Mouse (Mus musculus) heart, embryonic 11.5 days (tissue): ENCODE results near the gene Fam186a. TPM values are rescaled to one million over a fixed set of nuclear protein-coding genes. Genes with fewer than 3 reads are reported as not detected.
"Not testable (repeated sequence)": the region's sequence is repeated elsewhere in the genome, so short reads cannot be mapped to it uniquely, and the experiment has no call there.

ENCODE experiments used
- ATAC-seq: fragments of 200-750 bp; cut with Nextera tagmentation; replicated peaks from 2 replicates; pipeline ENCODE4 v1.8.0; 2017; ENCODE audit warnings: moderate library complexity; ENCODE audit not compliant: insufficient number of reproducible peaks, low FRiP score, low TSS enrichment
- H3K27ac ChIP-seq: fragments of 300-500 bp; sonication (generic); 2 replicates; pipeline ENCODE4 v1.5.1; 2014; ENCODE audit warnings: mild to moderate bottlenecking, low read depth, low read length
- H3K27me3 ChIP-seq: fragments of 300-500 bp; sonication (generic); 2 replicates; pipeline ENCODE4 v1.6.1; 2014; ENCODE audit warnings: mild to moderate bottlenecking, low read length, mixed read lengths; ENCODE audit not compliant: control insufficient read depth, insufficient read depth
- H3K36me3 ChIP-seq: fragments of 300-500 bp; sonication (generic); 2 replicates; pipeline ENCODE4 v1.6.1; 2014; ENCODE audit warnings: mild to moderate bottlenecking, low read length, moderate library complexity, mixed read lengths; ENCODE audit not compliant: control insufficient read depth, insufficient read depth
- H3K4me1 ChIP-seq: fragments of 300-500 bp; sonication (generic); 2 replicates; pipeline ENCODE4 v1.6.1; 2014; ENCODE audit warnings: low read length; ENCODE audit not compliant: control insufficient read depth, insufficient read depth
- H3K4me2 ChIP-seq: fragments of 300-500 bp; sonication (generic); 2 replicates; pipeline ENCODE4 v1.6.1; 2014; ENCODE audit warnings: mild to moderate bottlenecking, moderate library complexity
- H3K4me3 ChIP-seq: fragments of 300-500 bp; sonication (generic); 2 replicates; pipeline ENCODE4 v1.5.1; 2014; ENCODE audit warnings: low read depth, low read length
- H3K9ac ChIP-seq: fragments of 300-500 bp; sonication (generic); 2 replicates; pipeline ENCODE4 v1.6.1; 2014; ENCODE audit warnings: mild to moderate bottlenecking, low read depth, low read length, moderate library complexity
- H3K9me3 ChIP-seq: fragments of 300-500 bp; sonication (generic); replicated peaks from 2 replicates; pipeline ENCODE4 v1.6.1; 2016; ENCODE audit warnings: low read length; ENCODE audit not compliant: control insufficient read depth
- WGBS: fragments of 180-500 bp; shearing (Covaris S2); extraction: QIAGEN DNeasy Blood & Tissue Kit; methylation state at CpG from one replicate; pipeline ENCODE4 v1.1.7; 2014; ENCODE audit not compliant: insufficient replicate concordance; 5-methylcytosine and 5-hydroxymethylcytosine counted together
- polyA plus RNA-seq: library from polyadenylated mRNA; unstranded; fragments of >200 nt; fragmentation: Nextera tagmentation; extraction: Ambion mirVana; gene quantifications from 2 replicates; pipeline ENCODE4 v1.2.1, GENCODE M21; 2014

Gene Fam186a
- polyA plus RNA-seq, 1 experiment from 2014 or later, result 0.01 TPM

GRCm38 (mm10) chr15:99911785-99912184, 55.1 kb downstream of the Fam186a start:
- Histone ChIP-seq H3K27me3 (no peaks in the 10 kb centered on the region), H3K36me3 (no peaks in the 10 kb centered on the region), H3K27ac (no peak overlapping the region), H3K9ac (no peak overlapping the region), H3K4me1 (no peaks in the 10 kb centered on the region), H3K9me3 (no peaks in the 10 kb centered on the region), H3K4me2 (no peak overlapping the region), H3K4me3 (no peak overlapping the region)
- WGBS, result 93% methylated on average over 4 of the region's 4 CpGs
- no peak for ATAC-seq

GRCm38 (mm10) chr15:99909339-99909996, 57.4 kb downstream of the Fam186a start:
- H3K9me3 ChIP-seq, H3K4me2 ChIP-seq, H3K9ac ChIP-seq, H3K27ac ChIP-seq, H3K4me3 ChIP-seq, ATAC-seq, H3K4me1 ChIP-seq, H3K27me3 ChIP-seq, H3K36me3 ChIP-seq: not testable (repeated sequence)
- WGBS, result 39% methylated on average over 14 of the region's 14 CpGs

GRCm38 (mm10) chr15:99907514-99907913, 59.3 kb downstream of the Fam186a start:
- H3K4me1 ChIP-seq, result no peaks in the 10 kb centered on the region
- no peak for ATAC-seq
- no peak overlapping the region for H3K4me2 ChIP-seq
- 0 out of 2 replicates have a peak, but pooled peaks cover 2% of the 10 kb centered on the region for H3K27me3 ChIP-seq
- H3K9ac ChIP-seq, result no peak overlapping the region
- WGBS, result 58% methylated on average over 1 of the region's 1 CpGs
- no peak overlapping the region for H3K4me3 ChIP-seq
- H3K27ac ChIP-seq, result no peak overlapping the region
- no peaks in the 10 kb centered on the region for H3K36me3 ChIP-seq
- no peaks in the 10 kb centered on the region for H3K9me3 ChIP-seq

GRCm38 (mm10) chr15:99907041-99907440, 59.8 kb downstream of the Fam186a start:
- no peak for ATAC-seq
- WGBS, result 72% methylated on average over 4 of the region's 4 CpGs
- Histone ChIP-seq H3K27ac (no peak overlapping the region), H3K27me3 (0 out of 2 replicates have a peak, but pooled peaks cover 2% of the 10 kb centered on the region), H3K4me2 (no peak overlapping the region), H3K36me3 (no peaks in the 10 kb centered on the region), H3K4me3 (no peak overlapping the region), H3K4me1 (no peaks in the 10 kb centered on the region), H3K9me3 (no peaks in the 10 kb centered on the region), H3K9ac (no peak overlapping the region)

GRCm38 (mm10) chr15:99904841-99905240, 62.0 kb downstream of the Fam186a start:
- no peak for ATAC-seq
- Histone ChIP-seq H3K4me1 (no peaks in the 10 kb centered on the region), H3K9me3 (no peaks in the 10 kb centered on the region), H3K36me3 (no peaks in the 10 kb centered on the region), H3K9ac (no peak overlapping the region), H3K4me2 (no peak overlapping the region), H3K27me3 (0 out of 2 replicates have a peak, but pooled peaks cover 2% of the 10 kb centered on the region), H3K4me3 (no peak overlapping the region), H3K27ac (no peak overlapping the region)
- WGBS, result 83% methylated on average over 9 of the region's 9 CpGs

- no peaks in the 10 kb centered on the region for H3K36me3 ChIP-seq
- no peak overlapping the region for H3K27ac ChIP-seq
- H3K4me3 ChIP-seq, result no peak overlapping the region
- H3K27me3 ChIP-seq, result 0 out of 2 replicates have a peak, but pooled peaks cover 2% of the 10 kb centered on the region
- H3K9me3 ChIP-seq, result no peaks in the 10 kb centered on the region
- 6% methylated on average over 4 of the region's 4 CpGs for WGBS
- ATAC-seq, result no peak
- no peaks in the 10 kb centered on the region for H3K4me1 ChIP-seq
- H3K4me2 ChIP-seq, result no peak overlapping the region
- H3K9ac ChIP-seq, result no peak overlapping the region
Measured at GRCm38 (mm10) chr15:99904333-99904732, 62.5 kb downstream of the Fam186a start.

GRCm38 (mm10) chr15:99903227-99903626, 63.6 kb downstream of the Fam186a start:
- 0 out of 2 replicates have a peak overlapping the region, but pooled peaks have one; percentile 34 for H3K9ac ChIP-seq
- 76% methylated on average over 5 of the region's 5 CpGs for WGBS
- no peak overlapping the region for H3K4me3 ChIP-seq
- no peak overlapping the region for H3K4me2 ChIP-seq
- H3K4me1 ChIP-seq, result no peaks in the 10 kb centered on the region
- H3K9me3 ChIP-seq, result no peaks in the 10 kb centered on the region
- no peaks in the 10 kb centered on the region for H3K36me3 ChIP-seq
- 0 out of 2 replicates have a peak, but pooled peaks cover 2% of the 10 kb centered on the region for H3K27me3 ChIP-seq
- ATAC-seq, result no peak
- H3K27ac ChIP-seq, result no peak overlapping the region

GRCm38 (mm10) chr15:99902786-99903185, 64.1 kb downstream of the Fam186a start:
- Histone ChIP-seq H3K36me3 (no peaks in the 10 kb centered on the region), H3K4me3 (no peak overlapping the region), H3K4me1 (no peaks in the 10 kb centered on the region), H3K27me3 (0 out of 2 replicates have a peak, but pooled peaks cover 2% of the 10 kb centered on the region), H3K9me3 (no peaks in the 10 kb centered on the region), H3K4me2 (no peak overlapping the region), H3K27ac (no peak overlapping the region), H3K9ac (0 out of 2 replicates have a peak overlapping the region, but pooled peaks have one; percentile 34)
- WGBS, result 58% methylated on average over 5 of the region's 5 CpGs
- ATAC-seq, result no peak

- H3K36me3 ChIP-seq, result no peaks in the 10 kb centered on the region
- peaks cover 8% of the 10 kb centered on the region; the same call in 1 of the 2 replicates for H3K4me1 ChIP-seq
- H3K27me3 ChIP-seq, result no peaks in the 10 kb centered on the region
- ATAC-seq, result no peak
- no peak overlapping the region for H3K9ac ChIP-seq
- no peak overlapping the region for H3K4me2 ChIP-seq
- H3K9me3 ChIP-seq, result no peaks in the 10 kb centered on the region
- no peak overlapping the region for H3K4me3 ChIP-seq
- H3K27ac ChIP-seq, result no peak overlapping the region
Measured at GRCm38 (mm10) chr15:99896621-99897020, 70.2 kb downstream of the Fam186a start.
